Mouse (Mus musculus): ENCODE measurements around the gene Ankdd1a. TPM values are rescaled to one million over a fixed set of nuclear protein-coding genes. Genes with fewer than 3 reads are reported as not detected.

The Ankdd1a gene
- polyA plus RNA-seq (2012; rRNA removed): 0.05 and 0.16 TPM in 2 replicates

DNA sequence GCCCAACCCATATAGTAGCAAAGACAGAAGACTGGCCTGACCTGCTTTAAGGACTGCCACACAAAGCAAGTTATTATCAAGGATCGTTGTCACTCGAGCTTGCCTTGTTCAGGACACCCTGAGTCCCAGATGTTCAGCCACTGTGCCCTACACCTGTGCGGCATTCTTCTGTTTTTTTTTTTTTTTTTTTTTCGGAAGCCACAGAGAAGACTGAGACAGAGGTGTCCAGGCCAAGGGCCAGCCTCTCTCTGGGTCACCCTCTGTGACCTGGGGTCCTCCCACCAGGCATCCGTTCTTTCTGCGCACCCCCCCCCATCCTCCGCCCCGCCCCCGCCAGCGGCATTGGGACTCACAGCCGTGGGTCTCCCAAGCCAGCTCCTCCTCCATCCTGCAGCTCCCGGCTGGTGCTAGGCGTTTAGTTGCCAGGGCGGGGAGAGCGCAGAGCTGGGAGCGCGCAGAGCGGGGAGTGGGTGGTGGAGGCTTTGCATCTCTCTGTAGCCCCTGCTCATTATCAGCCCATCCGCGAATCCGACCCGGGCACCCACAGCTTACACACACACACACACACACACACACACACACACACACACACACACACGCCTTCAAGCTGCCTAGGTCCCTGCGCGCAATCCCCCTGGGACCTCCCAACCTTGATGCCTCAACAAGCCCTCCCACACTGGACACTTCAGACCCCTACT lies at the start of gene Ankdd1a:
TSS of gene Ankdd1a (minus strand) at position 387 of the 698 bp plus-strand sequence.

DNA sequence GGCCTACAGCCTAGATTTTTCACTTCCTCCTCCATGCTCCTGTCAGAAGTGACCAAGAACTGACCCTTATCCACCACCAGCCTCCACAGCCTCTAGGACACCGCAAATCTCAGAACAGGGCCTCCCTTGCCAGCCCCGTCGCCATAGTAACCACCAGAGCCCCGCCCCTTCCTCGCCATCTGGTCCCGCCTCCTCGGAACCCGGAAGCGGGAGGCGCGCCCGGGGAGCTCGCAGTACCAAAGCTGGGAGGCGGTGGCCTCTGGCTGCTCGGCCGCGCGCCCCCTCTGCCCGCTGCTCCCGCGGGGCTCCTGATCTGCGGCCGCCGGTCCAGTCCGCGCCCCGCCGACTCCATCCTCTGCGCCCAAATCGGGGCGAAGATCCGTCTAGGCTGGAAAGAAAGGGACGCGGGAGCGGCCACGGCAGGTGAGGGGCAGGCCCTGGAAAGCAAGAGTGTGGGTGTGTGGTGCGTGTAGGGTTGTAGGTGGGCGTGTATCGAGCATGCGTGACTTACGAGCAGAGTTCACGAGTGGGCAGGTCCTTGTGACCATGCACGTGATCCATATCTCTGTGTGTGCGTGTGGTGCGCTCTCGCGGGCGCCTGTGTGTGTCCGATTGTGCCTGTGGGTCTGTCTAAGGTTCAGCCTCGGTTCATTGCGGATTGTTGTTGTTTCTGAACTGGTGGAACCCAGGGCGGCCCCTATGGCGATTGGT lies 59.1 kb downstream of the Ankdd1a start, which contains the start of gene Spg21:
TSS of gene Spg21 (plus strand) at position 216 of the 711 bp plus-strand sequence.

Other genes starting within 250 kb of the Ankdd1a start
- gene Clpx, start 225.9 kb downstream of the Ankdd1a start, polyA plus RNA-seq (2012; rRNA removed): 5.0 and 5.6 TPM in 2 replicates
- 5.3 and 10.1 TPM in 2 replicates for gene Pdcd7, start 174.1 kb downstream of the Ankdd1a start, polyA plus RNA-seq (2012; rRNA removed)
- 0.10 and 0.16 TPM in 2 replicates for gene Ubap1l, start 159.2 kb downstream of the Ankdd1a start, polyA plus RNA-seq (2012; rRNA removed)
- gene Kbtbd13, start 128.5 kb downstream of the Ankdd1a start, polyA plus RNA-seq (2012; rRNA removed): 0.22 and 0.25 TPM in 2 replicates
- gene Rasl12, start 121.7 kb downstream of the Ankdd1a start, polyA plus RNA-seq (2012; rRNA removed): 7.5 and 8.4 TPM in 2 replicates
- not detected in 2 replicates for gene Slc51b, start 97.2 kb downstream of the Ankdd1a start, polyA plus RNA-seq (2012; rRNA removed)
- gene Mtfmt, start 84.4 kb downstream of the Ankdd1a start, polyA plus RNA-seq (2012; rRNA removed): 1.9 and 2.9 TPM in 2 replicates
- gene Spg21, start 59.2 kb downstream of the Ankdd1a start, polyA plus RNA-seq (2012; rRNA removed): 3.8 and 5.6 TPM in 2 replicates
- 8.1 and 9.6 TPM in 2 replicates for gene Plekho2, start 59.8 kb upstream of the Ankdd1a start, polyA plus RNA-seq (2012; rRNA removed)
- 1.0 TPM in 2 replicates for gene Pif1, start 67.0 kb upstream of the Ankdd1a start, polyA plus RNA-seq (2012; rRNA removed)
- 38.2 and 60.8 TPM in 2 replicates for gene Rbpms2, start 109.5 kb upstream of the Ankdd1a start, polyA plus RNA-seq (2012; rRNA removed)
- gene Oaz2, start 147.8 kb upstream of the Ankdd1a start, polyA plus RNA-seq (2012; rRNA removed): 37.9 and 72.6 TPM in 2 replicates